Mouse (Mus musculus) forebrain, embryonic 15.5 days (tissue): ENCODE measurements around the gene Nfkb1. TPM values are rescaled to one million over a fixed set of nuclear protein-coding genes. Genes with fewer than 3 reads are reported as not detected.

ENCODE experiments used
- ATAC-seq: fragments of 200-750 bp; cut with Nextera tagmentation; replicated peaks from 2 replicates; pipeline ENCODE4 v1.8.0; 2017; ENCODE audit warnings: mild to moderate bottlenecking, moderate TSS enrichment, moderate library complexity
- H3K27ac ChIP-seq: fragments of 300-500 bp; sonication (generic); replicated peaks from 2 replicates; pipeline ENCODE4 v1.5.1; 2015; ENCODE audit warnings: mild to moderate bottlenecking, inconsistent platforms
- H3K27me3 ChIP-seq: fragments of 300-500 bp; sonication (generic); 2 replicates; pipeline ENCODE4 v1.6.1; 2015; ENCODE audit warnings: inconsistent platforms
- H3K36me3 ChIP-seq: fragments of 300-500 bp; sonication (generic); 2 replicates; pipeline ENCODE4 v1.6.1; 2015; ENCODE audit warnings: mild to moderate bottlenecking, inconsistent platforms
- H3K4me1 ChIP-seq: fragments of 300-500 bp; sonication (generic); 2 replicates; pipeline ENCODE4 v1.6.1; 2015; ENCODE audit warnings: inconsistent platforms
- H3K4me2 ChIP-seq: fragments of 300-500 bp; sonication (generic); replicated peaks from 2 replicates; pipeline ENCODE4 v1.6.1; 2015; ENCODE audit warnings: mild to moderate bottlenecking, inconsistent platforms
- H3K4me3 ChIP-seq: fragments of 300-500 bp; sonication (generic); 2 replicates; pipeline ENCODE4 v1.5.1; 2015; ENCODE audit warnings: mild to moderate bottlenecking, inconsistent platforms
- H3K9ac ChIP-seq: fragments of 300-500 bp; sonication (generic); replicated peaks from 2 replicates; pipeline ENCODE4 v1.6.1; 2015; ENCODE audit warnings: mild to moderate bottlenecking, inconsistent platforms
- H3K9me3 ChIP-seq: fragments of 300-500 bp; sonication (generic); 2 replicates; pipeline ENCODE4 v1.6.1; 2016; ENCODE audit warnings: inconsistent platforms
- WGBS: fragments of 180-500 bp; shearing (Covaris S2); methylation state at CpG from one replicate; pipeline ENCODE4 v1.1.7; 2015; ENCODE audit warnings: mixed read lengths; 5-methylcytosine and 5-hydroxymethylcytosine counted together
- polyA plus RNA-seq: library from polyadenylated mRNA; unstranded; fragments of >200 nt; fragmentation: Nextera tagmentation; extraction: Ambion mirVana; gene quantifications from 2 replicates; pipeline ENCODE4 v1.2.1, GENCODE M21; 2015

The Nfkb1 gene
- polyA plus RNA-seq, 1 experiment from 2014 or later = 7.1 TPM

- H3K4me3 ChIP-seq = no peak overlapping the region
- no peak overlapping the region for H3K4me2 ChIP-seq
- no peaks in the 10 kb centered on the region for H3K27me3 ChIP-seq
- H3K36me3 ChIP-seq = no peaks in the 10 kb centered on the region
- 87% methylated on average over 8 of the region's 8 CpGs for WGBS
- H3K9me3 ChIP-seq = no peaks in the 10 kb centered on the region
- H3K27ac ChIP-seq = no peak overlapping the region
- ATAC-seq = no peak
- peaks cover 13% of the 10 kb centered on the region for H3K4me1 ChIP-seq
- H3K9ac ChIP-seq = no peak overlapping the region
Measured at GRCm38 (mm10) chr3:135696262-135696661, 4.9 kb upstream of the Nfkb1 start.

- no peak for ATAC-seq
- Histone ChIP-seq H3K9ac (no peak overlapping the region), H3K4me2 (no peak overlapping the region), H3K9me3 (no peaks in the 10 kb centered on the region), H3K4me1 (peaks cover 21% of the 10 kb centered on the region), H3K36me3 (no peaks in the 10 kb centered on the region), H3K4me3 (no peak overlapping the region), H3K27me3 (no peaks in the 10 kb centered on the region), H3K27ac (no peak overlapping the region)
- 34% methylated on average over 3 of the region's 3 CpGs for WGBS
Measured at GRCm38 (mm10) chr3:135692999-135693398, 1.7 kb upstream of the Nfkb1 start.

GRCm38 (mm10) chr3:135690568-135691190, 668 bp downstream of the Nfkb1 start:
- no peaks in the 10 kb centered on the region for H3K9me3 ChIP-seq
- ATAC-seq = peak; percentile 74
- H3K27me3 ChIP-seq = no peaks in the 10 kb centered on the region
- H3K4me1 ChIP-seq = peaks cover 21% of the 10 kb centered on the region
- H3K4me2 ChIP-seq = peak overlapping the region; percentile 85
- peak overlapping the region; percentile 90 for H3K9ac ChIP-seq
- H3K27ac ChIP-seq = peak overlapping the region; percentile 86
- H3K36me3 ChIP-seq = no peaks in the 10 kb centered on the region
- under 1% methylated on average over 47 of the region's 47 CpGs for WGBS
- peak overlapping the region; percentile 88 for H3K4me3 ChIP-seq

- H3K27ac ChIP-seq = no peak overlapping the region
- H3K4me2 ChIP-seq = peak overlapping the region; percentile 85
- H3K4me1 ChIP-seq = peaks cover 21% of the 10 kb centered on the region
- no peaks in the 10 kb centered on the region for H3K27me3 ChIP-seq
- H3K36me3 ChIP-seq = no peaks in the 10 kb centered on the region
- ATAC-seq = no peak
- H3K9me3 ChIP-seq = no peaks in the 10 kb centered on the region
- H3K9ac ChIP-seq = peak overlapping the region; percentile 90
- H3K4me3 ChIP-seq = peak overlapping the region; percentile 88
- 45% methylated on average over 10 of the region's 10 CpGs for WGBS
Measured at GRCm38 (mm10) chr3:135689773-135690567, 1.4 kb downstream of the Nfkb1 start.

GRCm38 (mm10) chr3:135688970-135689772, 2.2 kb downstream of the Nfkb1 start:
- ATAC-seq = no peak
- Histone ChIP-seq H3K36me3 (no peaks in the 10 kb centered on the region), H3K9ac (no peak overlapping the region), H3K4me2 (no peak overlapping the region), H3K4me3 (no peak overlapping the region), H3K27me3 (no peaks in the 10 kb centered on the region), H3K4me1 (peaks cover 21% of the 10 kb centered on the region), H3K27ac (no peak overlapping the region), H3K9me3 (no peaks in the 10 kb centered on the region)
- 81% methylated on average over 11 of the region's 11 CpGs for WGBS

- H3K9ac ChIP-seq = no peak overlapping the region
- H3K4me1 ChIP-seq = peaks cover 21% of the 10 kb centered on the region
- H3K4me3 ChIP-seq = no peak overlapping the region
- 70% methylated on average over 9 of the region's 9 CpGs for WGBS
- H3K36me3 ChIP-seq = no peaks in the 10 kb centered on the region
- no peak for ATAC-seq
- no peaks in the 10 kb centered on the region for H3K9me3 ChIP-seq
- no peak overlapping the region for H3K27ac ChIP-seq
- H3K27me3 ChIP-seq = no peaks in the 10 kb centered on the region
- no peak overlapping the region for H3K4me2 ChIP-seq
Measured at GRCm38 (mm10) chr3:135687965-135688364, 3.4 kb downstream of the Nfkb1 start.

- WGBS = 82% methylated on average over 5 of the region's 5 CpGs
- H3K4me3 ChIP-seq = no peak overlapping the region
- H3K9me3 ChIP-seq = no peaks in the 10 kb centered on the region
- no peak overlapping the region for H3K4me2 ChIP-seq
- no peak overlapping the region for H3K9ac ChIP-seq
- peaks cover 8% of the 10 kb centered on the region; the same call in 1 of the 2 replicates for H3K4me1 ChIP-seq
- no peak for ATAC-seq
- no peaks in the 10 kb centered on the region for H3K27me3 ChIP-seq
- H3K27ac ChIP-seq = no peak overlapping the region
- no peaks in the 10 kb centered on the region for H3K36me3 ChIP-seq
Measured at GRCm38 (mm10) chr3:135686419-135686818, 4.9 kb downstream of the Nfkb1 start.

- H3K36me3 ChIP-seq = no peaks in the 10 kb centered on the region
- no peaks in the 10 kb centered on the region for H3K27me3 ChIP-seq
- no peaks in the 10 kb centered on the region for H3K9me3 ChIP-seq
- H3K9ac ChIP-seq = no peak overlapping the region
- H3K4me2 ChIP-seq = no peak overlapping the region
- ATAC-seq = no peak
- H3K4me3 ChIP-seq = no peak overlapping the region
- H3K27ac ChIP-seq = no peak overlapping the region
- no peaks in the 10 kb centered on the region for H3K4me1 ChIP-seq
- 79% methylated on average over 6 of the region's 6 CpGs for WGBS
Measured at GRCm38 (mm10) chr3:135683275-135683674, 8.1 kb downstream of the Nfkb1 start.

- H3K4me2 ChIP-seq = no peak overlapping the region
- WGBS = 23% methylated on average over 3 of the region's 3 CpGs
- no peaks in the 10 kb centered on the region for H3K27me3 ChIP-seq
- no peak overlapping the region for H3K4me3 ChIP-seq
- no peaks in the 10 kb centered on the region for H3K9me3 ChIP-seq
- H3K4me1 ChIP-seq = no peaks in the 10 kb centered on the region
- no peak overlapping the region for H3K9ac ChIP-seq
- ATAC-seq = no peak
- no peaks in the 10 kb centered on the region for H3K36me3 ChIP-seq
- no peak overlapping the region for H3K27ac ChIP-seq
Measured at GRCm38 (mm10) chr3:135682240-135682639, 9.1 kb downstream of the Nfkb1 start.

GRCm38 (mm10) chr3:135681272-135681783, 10.0 kb downstream of the Nfkb1 start:
- Histone ChIP-seq H3K4me3 (no peak overlapping the region), H3K4me2 (no peak overlapping the region), H3K27ac (no peak overlapping the region), H3K9ac (no peak overlapping the region), H3K36me3 (no peaks in the 10 kb centered on the region), H3K9me3 (no peaks in the 10 kb centered on the region), H3K4me1 (no peaks in the 10 kb centered on the region), H3K27me3 (no peaks in the 10 kb centered on the region)
- ATAC-seq = no peak
- 73% methylated on average over 8 of the region's 8 CpGs for WGBS

GRCm38 (mm10) chr3:135680213-135680843, 11.0 kb downstream of the Nfkb1 start:
- H3K36me3 ChIP-seq = no peaks in the 10 kb centered on the region
- H3K27me3 ChIP-seq = no peaks in the 10 kb centered on the region
- no peak overlapping the region for H3K4me3 ChIP-seq
- H3K9ac ChIP-seq = no peak overlapping the region
- H3K4me2 ChIP-seq = no peak overlapping the region
- H3K4me1 ChIP-seq = no peaks in the 10 kb centered on the region
- 72% methylated on average over 6 of the region's 6 CpGs for WGBS
- no peak overlapping the region for H3K27ac ChIP-seq
- peak; percentile 61; the same call in 1 of the 2 replicates for ATAC-seq
- no peaks in the 10 kb centered on the region for H3K9me3 ChIP-seq
